Mouse (Mus musculus) lung, postnatal 10 days (tissue): ENCODE results near the gene Fcgrt.
"Not testable (repeated sequence)": the region's sequence is repeated elsewhere in the genome, so short reads cannot be mapped to it uniquely, and the experiment has no call there.

Experiments
- DNase-seq: peaks from one replicate; pipeline ENCODE4 v3.0.0; 2021

Gene Fcgrt

GRCm38 (mm10) chr7:45129776-45130512, 26.3 kb upstream of the Fcgrt start:
- no peak for DNase-seq

- DNase-seq: no peak
Observed at GRCm38 (mm10) chr7:45129318-45129717, 25.7 kb upstream of the Fcgrt start.

GRCm38 (mm10) chr7:45128624-45129246, 25.1 kb upstream of the Fcgrt start, which contains the start of gene Rpl13a:
Gene Rpl13a (minus strand): TSS chr7:45128761.
- DNase-seq: peak; percentile 99

- DNase-seq: no peak
Observed at GRCm38 (mm10) chr7:45127700-45128224, 24.1 kb upstream of the Fcgrt start.

GRCm38 (mm10) chr7:45126844-45127699, 23.4 kb upstream of the Fcgrt start:
- no peak for DNase-seq

GRCm38 (mm10) chr7:45126147-45126843, 22.6 kb upstream of the Fcgrt start:
- no peak for DNase-seq

GRCm38 (mm10) chr7:45125649-45126048, 22.0 kb upstream of the Fcgrt start:
- not testable (repeated sequence) for DNase-seq

DNA sequence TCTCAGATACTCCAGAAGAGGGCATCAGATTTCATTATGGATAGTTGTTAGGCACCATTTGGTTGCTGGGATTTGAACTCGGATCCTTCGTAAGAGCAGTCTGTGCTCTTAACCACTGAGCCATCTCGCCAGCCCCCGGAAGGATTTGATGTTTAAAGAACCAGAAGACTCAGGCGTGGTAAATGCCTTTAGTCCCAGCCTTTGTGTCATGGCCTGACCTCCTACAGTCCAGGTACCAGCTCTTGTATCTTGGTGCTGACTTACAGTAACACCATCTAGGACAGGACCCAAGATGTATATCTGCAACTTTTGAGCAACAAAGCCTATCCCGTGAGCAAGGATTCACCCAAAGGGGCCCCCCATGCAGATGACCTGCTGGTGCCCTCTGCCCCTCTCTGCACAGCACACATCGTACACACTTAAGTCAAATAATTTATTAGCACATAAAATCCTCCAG, 21.5 kb upstream of the Fcgrt start:
- DNase-seq: peak; percentile 38

- DNase-seq: peak; percentile 100
Observed at GRCm38 (mm10) chr7:45124224-45125143, 20.8 kb upstream of the Fcgrt start, which contains the start of gene Rps11. Gene Rps11 (minus strand): TSS chr7:45124439.

DNA sequence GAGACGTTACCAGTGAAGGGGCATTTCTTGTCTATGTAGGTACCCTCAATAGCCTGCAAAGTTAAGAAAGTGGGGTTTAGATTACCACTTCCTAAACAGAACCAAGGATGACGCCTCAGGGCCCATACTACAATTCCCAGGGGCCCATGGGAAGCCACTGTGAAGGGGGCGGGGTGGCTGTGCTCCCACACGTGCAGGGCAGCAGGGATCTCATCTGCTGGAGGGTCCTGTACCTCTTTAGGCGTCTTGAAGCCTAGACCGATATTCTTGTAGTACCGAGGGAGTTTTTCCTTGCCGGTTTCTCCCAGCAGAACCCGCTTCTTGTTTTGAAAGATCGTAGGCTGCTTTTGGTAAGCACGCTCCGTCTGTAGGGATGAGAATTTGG, 19.5 kb upstream of the Fcgrt start:
- DNase-seq: peak; percentile 56

DNA sequence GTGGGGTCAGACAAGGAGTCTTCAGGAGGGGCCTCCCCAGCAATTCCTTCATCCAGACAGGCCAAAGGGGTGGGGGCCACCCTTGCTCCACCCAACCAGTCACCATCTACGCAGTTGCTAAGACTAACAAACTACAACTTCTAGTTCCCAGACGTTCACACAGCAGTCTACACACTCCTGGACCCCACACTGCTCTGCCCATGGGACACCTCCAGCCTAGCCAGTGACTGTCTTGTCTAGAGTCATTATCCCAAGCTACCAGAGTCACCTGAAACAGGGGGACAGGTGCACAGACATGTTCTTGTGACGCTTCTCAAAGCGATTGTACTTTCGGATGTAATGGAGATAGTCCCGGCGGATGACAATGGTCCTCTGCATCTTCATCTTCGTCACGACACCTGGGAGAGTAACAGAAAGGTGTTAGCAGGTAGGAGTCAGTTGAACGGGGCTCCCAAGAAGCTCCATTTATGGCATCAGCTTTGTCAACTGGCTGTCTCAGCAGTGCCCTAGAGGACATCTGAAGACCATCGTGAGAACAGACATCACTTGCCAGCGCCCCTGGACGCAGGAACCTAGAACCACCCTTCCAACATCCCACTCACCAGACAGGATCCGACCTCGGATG, 19.0 kb upstream of the Fcgrt start:
- no peak for DNase-seq

DNA sequence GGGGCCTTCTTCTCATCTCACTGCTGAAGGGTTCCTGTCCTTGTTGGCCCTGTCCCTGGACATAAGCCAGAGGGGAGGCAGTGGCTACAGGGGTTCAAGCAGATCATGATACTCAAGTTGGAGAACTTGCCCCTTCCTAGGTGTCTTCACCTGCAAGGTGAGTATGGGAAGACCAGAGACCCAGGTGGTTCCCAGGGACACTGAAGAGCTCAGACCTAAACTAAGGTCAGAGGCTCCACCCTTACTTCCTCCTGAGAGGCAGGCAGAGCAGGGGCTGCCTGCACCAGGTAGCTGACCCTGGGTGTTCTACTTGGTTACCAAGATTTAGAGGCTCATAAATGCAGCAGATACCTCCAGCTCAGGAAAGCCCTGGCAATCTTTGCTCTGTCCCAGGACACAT, 18.3 kb upstream of the Fcgrt start:
- DNase-seq: peak; percentile 4

- peak; percentile 85 for DNase-seq
Observed at GRCm38 (mm10) chr7:45121404-45121803, 17.8 kb upstream of the Fcgrt start.

DNA sequence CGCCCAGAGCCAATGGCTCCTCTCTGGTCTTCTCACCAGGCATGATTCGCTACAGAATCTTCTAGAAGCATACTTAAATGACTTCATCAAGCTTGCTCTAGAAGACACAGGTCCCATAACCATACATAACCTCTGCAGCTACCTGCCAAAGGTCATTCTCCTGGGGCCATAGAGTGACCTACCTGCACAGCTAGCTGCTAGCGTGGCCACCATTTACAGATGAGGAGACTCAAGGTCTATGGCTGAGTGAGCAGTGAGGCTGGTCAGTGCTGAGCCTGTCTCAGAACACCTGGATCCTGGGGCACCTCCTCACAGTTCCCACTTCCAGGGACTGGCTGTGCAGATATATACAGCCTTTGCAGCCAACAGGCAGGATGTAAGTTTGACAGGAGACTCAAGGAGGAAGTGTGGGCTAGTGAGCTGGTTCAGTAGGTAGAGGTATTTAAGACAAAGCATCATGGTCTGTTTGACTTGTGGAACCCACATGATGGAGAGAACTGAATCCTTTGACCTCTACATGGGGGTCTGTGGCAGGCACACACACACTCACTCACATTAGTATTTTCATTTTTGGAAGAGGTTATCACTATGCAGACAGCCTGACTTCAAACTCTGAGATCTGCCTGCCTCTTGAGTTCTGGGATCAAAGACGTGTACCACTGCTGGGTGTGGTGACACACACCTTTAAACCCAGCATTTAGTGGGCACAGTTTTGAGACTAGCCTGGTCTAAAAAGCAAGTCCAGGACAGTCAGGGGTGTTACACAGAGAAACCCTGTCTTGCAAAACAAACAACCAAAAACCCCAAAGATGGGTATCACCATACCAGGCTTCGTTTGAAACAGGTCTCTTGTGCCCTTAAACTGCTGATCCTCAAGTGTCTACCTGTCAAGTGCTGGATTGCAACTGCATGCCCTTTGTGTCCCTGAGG, 16.4 kb upstream of the Fcgrt start:
- DNase-seq: no peak

DNA sequence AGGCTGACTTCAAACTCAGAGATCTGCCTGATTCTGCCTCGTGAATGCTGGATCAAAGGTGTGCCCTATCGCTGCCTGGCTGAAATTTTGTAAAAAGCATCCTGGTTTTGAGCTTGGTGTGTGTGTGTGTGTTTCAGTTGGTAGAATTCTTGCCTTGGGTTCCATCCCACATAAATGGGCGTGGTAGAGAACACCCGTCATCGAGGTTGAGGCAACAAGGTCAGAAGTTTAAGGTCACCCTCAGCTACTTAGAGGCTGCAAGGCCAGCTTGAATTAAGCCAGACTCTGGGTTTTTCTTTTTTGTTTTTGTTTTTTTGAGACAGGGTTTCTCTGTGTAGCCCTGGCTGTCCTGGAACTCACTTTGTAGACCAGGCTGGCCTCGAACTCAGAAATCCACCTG, 14.7 kb upstream of the Fcgrt start:
- DNase-seq: no peak

- DNase-seq: no peak
Observed at GRCm38 (mm10) chr7:45117566-45117965, 13.9 kb upstream of the Fcgrt start.

DNA sequence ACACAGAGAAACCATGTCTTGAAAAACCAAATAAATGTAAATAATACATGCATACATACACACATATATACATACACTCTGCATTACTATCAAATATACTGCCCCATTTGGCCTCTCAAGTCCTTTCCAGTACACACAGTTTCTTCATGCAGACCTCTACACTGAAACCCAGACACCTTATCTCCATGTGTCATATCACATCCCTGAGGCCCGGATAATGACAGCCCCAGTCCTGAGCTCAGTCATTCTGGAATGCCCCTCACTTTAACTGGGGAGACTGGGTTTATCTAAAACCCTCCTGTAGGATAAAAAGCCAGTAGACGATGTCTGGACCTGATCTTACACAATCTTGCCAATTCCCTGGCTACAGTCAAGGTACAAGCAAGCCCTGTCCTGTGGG, 9.8 kb upstream of the Fcgrt start:
- no peak for DNase-seq

GRCm38 (mm10) chr7:45112529-45112928, 8.9 kb upstream of the Fcgrt start:
- DNase-seq: no peak

DNA sequence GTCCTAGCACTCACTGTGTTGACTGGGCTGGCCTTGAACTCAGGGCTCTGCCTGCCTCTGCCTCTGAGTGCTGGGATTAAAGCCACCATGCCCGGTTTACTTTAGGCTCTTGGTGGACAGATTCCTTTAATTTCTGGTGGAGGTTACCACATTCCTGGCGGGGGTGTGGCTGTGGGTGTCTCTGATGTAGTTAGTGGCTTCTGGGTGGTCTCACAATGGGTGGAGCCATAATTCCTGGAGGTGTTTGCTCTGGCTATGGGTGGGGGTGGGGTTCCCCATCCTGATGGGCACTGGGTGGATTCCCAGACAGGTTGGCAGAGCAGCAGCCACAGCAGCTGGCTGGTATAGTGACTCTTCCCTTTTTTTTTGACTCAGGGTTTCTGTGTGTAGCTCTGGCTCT, 8.3 kb upstream of the Fcgrt start:
- no peak for DNase-seq

DNA sequence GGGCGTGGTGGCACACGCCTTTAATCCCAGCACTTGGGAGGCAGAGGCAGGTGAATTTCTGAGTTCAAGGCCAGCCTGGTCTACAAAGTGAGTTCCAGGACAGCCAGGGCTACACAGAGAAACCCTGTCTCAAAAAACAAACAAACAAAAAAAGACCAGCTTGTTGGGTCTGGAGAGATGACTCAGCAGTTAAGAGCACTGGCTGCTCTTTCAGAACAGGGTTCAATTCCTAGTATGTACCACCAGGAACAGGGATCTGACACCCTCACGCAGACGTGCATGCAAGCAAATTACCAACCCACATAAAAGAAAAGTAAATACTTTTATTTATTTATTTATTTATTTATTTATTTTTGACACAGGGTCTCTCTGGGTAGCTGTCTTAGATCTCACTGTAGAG, 6.4 kb upstream of the Fcgrt start:
- not testable (repeated sequence) for DNase-seq
